In the genomic region with DNA sequence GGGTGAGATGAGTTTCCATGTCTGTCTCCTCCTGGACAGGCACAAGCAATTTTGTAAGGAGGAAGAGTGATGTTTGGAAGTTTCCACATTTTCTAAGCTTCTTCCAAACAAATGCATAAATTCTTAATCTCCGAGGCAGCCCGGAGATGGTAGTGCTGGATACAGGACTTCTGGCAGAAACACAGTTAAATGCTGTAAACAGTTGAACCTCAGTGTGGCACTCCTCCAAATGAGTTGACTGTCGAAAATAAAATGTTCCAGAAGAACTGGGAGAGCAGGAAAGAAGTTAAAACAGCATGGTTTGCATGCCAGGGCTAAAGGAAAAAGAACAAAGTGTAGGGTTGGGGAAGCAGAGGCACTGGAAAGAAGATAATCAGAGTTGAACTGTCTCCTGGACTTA, we compare ENCODE assay signal across 15 mouse cellular contexts. TPM values are rescaled to one million over a fixed set of nuclear protein-coding genes. Genes with fewer than 3 reads are reported as not detected.
DNase-seq lines count a peak whose midpoint lies in the region; ATAC-seq and TF ChIP-seq lines count a peak whose summit lies in the region.
"Had no signal": no experiment of that assay in that cellular context is flagged by ENCODE, and none has a peak within 500 bp of the region (broad histone marks: within the 10 kb centered on the region; RNA-seq: fewer than 3 reads in every experiment).

No protein-coding gene starts in this region.

- WGBS in forebrain, embryonic 16.5 days, result 36% methylated on average over 3 of the region's 3 CpGs
- 85% methylated on average over 3 of the region's 3 CpGs for WGBS in forebrain, embryonic 13.5 days
- 28% methylated on average over 3 of the region's 3 CpGs for WGBS in kidney, adult 2 months

- H3K27ac ChIP-seq in forebrain, embryonic 16.5 days (ENCODE audit: low read length), result no peak overlapping the region
- H3K27ac ChIP-seq in forebrain, embryonic 13.5 days, result no peak overlapping the region
- peak overlapping the region; percentile 60; the same call in 1 of the 2 replicates for H3K27ac ChIP-seq in kidney, adult 2 months (ENCODE audit: insufficient read depth, low read depth, low read length)
- H3K27ac ChIP-seq: forebrain, embryonic 10.5 days; heart, embryonic 15.5 days; hindbrain, embryonic 14.5 days; limb, embryonic 13.5 days; midbrain, embryonic 12.5 days had no signal

- peaks cover 57% of the 10 kb centered on the region for H3K4me1 ChIP-seq in forebrain, embryonic 16.5 days (replicated peaks; ENCODE audit: control insufficient read depth, insufficient read depth, low read length)
- H3K4me1 ChIP-seq in forebrain, embryonic 13.5 days, result peaks cover 70% of the 10 kb centered on the region
- peaks cover 6% of the 10 kb centered on the region; the same call in 1 of the 2 replicates for H3K4me1 ChIP-seq in kidney, adult 2 months (ENCODE audit: control insufficient read depth, insufficient read depth, low read length)

- intact Hi-C loops in left cerebral cortex, postnatal 14 days (cut with DNase I), result no loop called here

- H3K9ac ChIP-seq in forebrain, embryonic 16.5 days (replicated peaks; ENCODE audit: low read depth, low read length), result no peak overlapping the region
- no peak overlapping the region for H3K9ac ChIP-seq in forebrain, embryonic 13.5 days
- H3K9ac ChIP-seq: heart, embryonic 15.5 days; hindbrain, embryonic 14.5 days; limb, embryonic 13.5 days; midbrain, embryonic 12.5 days had no signal

- H3K27me3 ChIP-seq in forebrain, embryonic 16.5 days (replicated peaks; ENCODE audit: control insufficient read depth, insufficient read depth, low read length), result no peaks in the 10 kb centered on the region
- H3K27me3 ChIP-seq in forebrain, embryonic 13.5 days, result no peaks in the 10 kb centered on the region
- H3K27me3 ChIP-seq in kidney, adult 2 months (replicated peaks; ENCODE audit: control insufficient read depth, insufficient read depth, low read length), result no peaks in the 10 kb centered on the region
- H3K27me3 ChIP-seq: heart, embryonic 15.5 days; limb, embryonic 13.5 days; midbrain, embryonic 12.5 days had no signal

- H3K4me2 ChIP-seq in forebrain, embryonic 16.5 days (ENCODE audit: low read length), result peak overlapping the region; percentile 1; the same call in 1 of the 2 replicates
- no peak overlapping the region for H3K4me2 ChIP-seq in forebrain, embryonic 13.5 days
- H3K4me2 ChIP-seq: heart, embryonic 15.5 days; hindbrain, embryonic 14.5 days; limb, embryonic 13.5 days had no signal

- H3K36me3 ChIP-seq in forebrain, embryonic 16.5 days (ENCODE audit: control insufficient read depth, insufficient read depth), result peaks cover 2% of the 10 kb centered on the region; the same call in 1 of the 2 replicates
- peaks cover 42% of the 10 kb centered on the region for H3K36me3 ChIP-seq in forebrain, embryonic 13.5 days (ENCODE audit: poor library complexity, severe bottlenecking)
- H3K36me3 ChIP-seq in kidney, adult 2 months (ENCODE audit: control insufficient read depth, insufficient read depth, low read length), result no peaks in the 10 kb centered on the region
- H3K36me3 ChIP-seq: heart, embryonic 15.5 days had no signal

- TF ChIP-seq CTCF in kidney, adult 2 months (conservative IDR thresholded peaks at IDR 0.05; ENCODE audit: insufficient read depth, insufficient read length, low read depth, low read length), result no peak

- no peaks in the 10 kb centered on the region for H3K9me3 ChIP-seq in forebrain, embryonic 16.5 days (ENCODE audit: control insufficient read depth, low read length)
- no peaks in the 10 kb centered on the region for H3K9me3 ChIP-seq in forebrain, embryonic 13.5 days (replicated peaks)
- H3K9me3 ChIP-seq: forebrain, embryonic 10.5 days; heart, embryonic 15.5 days; limb, embryonic 13.5 days; midbrain, embryonic 12.5 days had no signal

- DNase-seq in kidney, adult 2 months, result peak; percentile 54
- DNase-seq in kidney, adult 8-10 months, result no peak
- DNase-seq in NIH3T3 (ENCODE audit: low read depth), result peak; percentile 79
- DNase-seq in lung, postnatal 10 days, result peak; percentile 56
- DNase-seq in layer of hippocampus, postnatal 36 days, result no peak
- no peak for DNase-seq in left cerebral cortex, postnatal 14 days (ENCODE audit: low spot score in 2 of 2)
- DNase-seq: cerebellum, postnatal 25 days; thymus, adult 2 months had no signal

- no peak for ATAC-seq in forebrain, embryonic 16.5 days
- no peak for ATAC-seq in forebrain, embryonic 13.5 days

- H3K4me3 ChIP-seq in forebrain, embryonic 16.5 days (replicated peaks; ENCODE audit: low read length), result no peak overlapping the region
- no peak overlapping the region for H3K4me3 ChIP-seq in forebrain, embryonic 13.5 days
- H3K4me3 ChIP-seq in kidney, adult 2 months (ENCODE audit: insufficient read depth, low read depth, low read length), result no peak overlapping the region
- H3K4me3 ChIP-seq: forebrain, embryonic 10.5 days; heart, embryonic 15.5 days; limb, embryonic 13.5 days; midbrain, embryonic 12.5 days had no signal

- no peak for TF ChIP-seq POLR2A in kidney, adult 2 months (IDR thresholded peaks at IDR 0.05; ENCODE audit: low read depth, low read length)

RNA-seq across cellular contexts. Expression of a gene that starts 9.6 kb away (rescaled TPM):
- polyA plus RNA-seq in forebrain, embryonic 16.5 days (2015; fragmentation: Nextera tagmentation; extraction: Ambion mirVana), result 20.5 and 22.2 TPM in 2 replicates
- polyA plus RNA-seq in forebrain, embryonic 13.5 days (2015; fragmentation: Nextera tagmentation; extraction: Ambion mirVana), result 23.1 and 24.6 TPM in 2 replicates
- 8.7 and 10.2 TPM in 2 replicates for polyA plus RNA-seq in kidney, adult 2 months (2012; rRNA removed)
- total RNA-seq in layer of hippocampus, postnatal 36 days (2021), result 10 to 100 TPM; 62.8 to 69.0 TPM
- total RNA-seq in left cerebral cortex, postnatal 14 days (2021), result 10 to 100 TPM; 51.4 to 54.4 TPM

Comparison
In these comparisons a context has a peak if more than half of its experiments do, and no peak if none do; other contexts are left out.
1. DNase-seq: peak in kidney, adult 2 months (single experiment), NIH3T3 (single experiment) and lung, postnatal 10 days (single experiment); none in kidney, adult 8-10 months (0 of 2), layer of hippocampus, postnatal 36 days (0 of 2) and left cerebral cortex, postnatal 14 days (0 of 2).